23 mouse cellular contexts compared by ENCODE assay signal in genomic region chr13:40741436-40741835, GRCm38 (mm10). TPM values are rescaled to one million over a fixed set of nuclear protein-coding genes. Genes with fewer than 3 reads are reported as not detected.
"Had no signal": no experiment of that assay in that cellular context is flagged by ENCODE, and none has a peak within 500 bp of the region (broad histone marks: within the 10 kb centered on the region; RNA-seq: fewer than 3 reads in every experiment).

No protein-coding gene starts in this region.

- H3K4me2 ChIP-seq: limb, embryonic 13.5 days; liver, embryonic 12.5 days; liver, embryonic 15.5 days; lung, embryonic 15.5 days; midbrain, embryonic 11.5 days; midbrain, embryonic 15.5 days; neural tube, embryonic 12.5 days; neural tube, embryonic 15.5 days had no signal

- H3K4me1 ChIP-seq: liver, embryonic 12.5 days; liver, embryonic 15.5 days; megakaryocyte, embryonic 14.5 days had no signal

- H3K9me3 ChIP-seq: limb, embryonic 10.5 days; liver, embryonic 12.5 days; liver, embryonic 15.5 days; lung, embryonic 15.5 days; midbrain, embryonic 15.5 days had no signal

- DNase-seq: kidney, adult 8-10 months; kidney, postnatal 10 days; liver; lung, adult 18-20 months; lung, postnatal 10 days; lung, postnatal 36 days; right cerebral cortex, adult 18-20 months; right cerebral cortex, postnatal 14 days; right cerebral cortex, postnatal 4 days; thymus, adult 2 months; thymus, postnatal 14 days; thymus, postnatal 4 days had no signal

- ATAC-seq: liver, embryonic 12.5 days; midbrain, embryonic 15.5 days had no signal

- H3K4me3 ChIP-seq: limb, embryonic 10.5 days; limb, embryonic 13.5 days; liver, embryonic 12.5 days; liver, embryonic 15.5 days; lung, embryonic 15.5 days; megakaryocyte, embryonic 14.5 days; midbrain, embryonic 15.5 days; neural tube, embryonic 12.5 days; neural tube, embryonic 15.5 days had no signal

- H3K27ac ChIP-seq: limb, embryonic 10.5 days; limb, embryonic 13.5 days; liver, embryonic 12.5 days; liver, embryonic 15.5 days; lung, embryonic 15.5 days; midbrain, embryonic 15.5 days; neural tube, embryonic 12.5 days; neural tube, embryonic 15.5 days; stomach, postnatal 0 days had no signal

- H3K36me3 ChIP-seq: limb, embryonic 10.5 days; limb, embryonic 13.5 days; liver, embryonic 12.5 days; liver, embryonic 15.5 days; lung, embryonic 15.5 days; midbrain, embryonic 15.5 days; neural tube, embryonic 12.5 days; neural tube, embryonic 15.5 days had no signal

- H3K9ac ChIP-seq: limb, embryonic 13.5 days; liver, embryonic 12.5 days; liver, embryonic 15.5 days; lung, embryonic 15.5 days; midbrain, embryonic 15.5 days; neural tube, embryonic 12.5 days; neural tube, embryonic 15.5 days had no signal

RNA-seq across cellular contexts. Expression of gene Tfap2a, which starts 3.3 kb away (rescaled TPM):
- polyA plus RNA-seq: liver, embryonic 15.5 days had no signal
